Mouse (Mus musculus): ENCODE results near the gene Trp53bp2.

GRCm38 (mm10) chr1:182475005-182475796, 66.2 kb downstream of the Trp53bp2 start:
- TF ChIP-seq CTCF (IDR thresholded peaks at IDR 0.05; ENCODE audit: borderline replicate concordance, insufficient read depth, low read length) (no peak), POLR2A (IDR thresholded peaks at IDR 0.05; ENCODE audit: low read depth, low read length) (no peak)

Data from embryonic fibroblast, embryonic 13.5 days (primary cell).